Comparison of ENCODE assay signal across 9 mouse cellular contexts in the genomic region with DNA sequence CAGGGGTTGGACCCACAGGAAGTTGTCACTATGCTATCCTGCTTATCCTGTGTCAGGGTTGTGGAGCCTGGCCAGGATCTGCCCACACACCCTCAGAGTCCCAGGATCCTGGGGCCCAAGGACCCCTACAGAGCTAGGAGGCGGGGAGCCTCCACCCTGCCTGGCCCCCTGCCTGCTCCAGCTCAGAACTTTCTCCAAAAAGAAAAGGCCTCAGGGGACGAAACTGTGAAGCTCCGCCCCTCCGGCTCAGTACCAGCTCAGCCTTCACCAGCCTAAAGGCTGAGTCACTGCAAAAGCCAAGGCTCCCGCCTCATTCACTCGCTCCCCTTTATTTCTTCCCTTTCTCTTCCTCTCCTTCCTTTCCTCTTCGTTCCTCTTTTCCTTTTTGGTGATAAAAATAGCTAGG. TPM values are rescaled to one million over a fixed set of nuclear protein-coding genes. Genes with fewer than 3 reads are reported as not detected.
DNase-seq lines count a peak whose midpoint lies in the region; ATAC-seq and TF ChIP-seq lines count a peak whose summit lies in the region.
"Had no signal": no experiment of that assay in that cellular context is flagged by ENCODE, and none has a peak within 500 bp of the region (broad histone marks: within the 10 kb centered on the region; RNA-seq: fewer than 3 reads in every experiment).

No protein-coding gene starts in this region.

- TF ChIP-seq POLR2A in bone marrow, adult 2 months (IDR thresholded peaks at IDR 0.05; ENCODE audit: borderline replicate concordance, control insufficient read depth, low read depth, low read length): no peak; the same call in 1 of the 2 replicates

- no peak for DNase-seq in frontal cortex, postnatal 14 days (ENCODE audit: low spot score in 2 of 2)
- peak; percentile 71 for DNase-seq in gastrocnemius, postnatal 14 days
- DNase-seq in intestine, embryonic 14.5 days (ENCODE audit: low spot score): no peak
- DNase-seq in liver, postnatal 0 days: peak; percentile 58
- peak; percentile 76 for DNase-seq in ovary, postnatal 36 days (ENCODE audit: low spot score)
- no peak for DNase-seq in left cerebral cortex, adult 9 months (ENCODE audit: low spot score in 2 of 2)

- H3K36me3 ChIP-seq in intestine, embryonic 14.5 days (ENCODE audit: control insufficient read depth, insufficient read depth, low read length): no peaks in the 10 kb centered on the region
- no peaks in the 10 kb centered on the region for H3K36me3 ChIP-seq in liver, postnatal 0 days (replicated peaks; ENCODE audit: insufficient read depth, low read length)

- H3K4me1 ChIP-seq in bone marrow, adult 2 months (ENCODE audit: control insufficient read depth, insufficient read depth, low read length): peaks cover 2% of the 10 kb centered on the region; the same call in 1 of the 2 replicates
- peaks cover 41% of the 10 kb centered on the region for H3K4me1 ChIP-seq in intestine, embryonic 14.5 days (replicated peaks; ENCODE audit: control insufficient read depth, insufficient read depth, low read length)
- peaks cover 18% of the 10 kb centered on the region for H3K4me1 ChIP-seq in liver, postnatal 0 days (ENCODE audit: insufficient read depth)

- TF ChIP-seq CTCF in bone marrow, adult 2 months (IDR thresholded peaks at IDR 0.05; ENCODE audit: control insufficient read depth, insufficient read depth, low read length): no peak
- TF ChIP-seq CTCF in liver, postnatal 0 days (IDR thresholded peaks at IDR 0.05; ENCODE audit: low read depth): no peak

- intact Hi-C loops in gastrocnemius, postnatal 14 days (cut with DNase I; ENCODE audit: low total_unique reads): no loop called here

- ATAC-seq in frontal cortex, adult (ENCODE audit: low TSS enrichment): peak; percentile 64; the same call in 1 of the 2 replicates
- ATAC-seq in intestine, embryonic 14.5 days (replicated peaks; ENCODE audit: low FRiP score, low TSS enrichment, low read depth): no peak
- no peak for ATAC-seq in liver, postnatal 0 days

- H3K27ac ChIP-seq in bone marrow, adult 2 months (ENCODE audit: control insufficient read depth, insufficient read depth, low read depth, low read length, poor library complexity): peak overlapping the region; percentile 11; the same call in 1 of the 2 replicates
- H3K27ac ChIP-seq in intestine, embryonic 14.5 days (ENCODE audit: low read depth): peak overlapping the region; percentile 90
- peak overlapping the region; percentile 65; the same call in 1 of the 2 replicates for H3K27ac ChIP-seq in liver, postnatal 0 days (ENCODE audit: low read depth)
- H3K27ac ChIP-seq: liver, embryonic 14.5 days had no signal

- H3K27me3 ChIP-seq in intestine, embryonic 14.5 days (replicated peaks; ENCODE audit: control insufficient read depth, insufficient read depth, low read length): 0 out of 2 replicates have a peak, but pooled peaks cover under 1% of the 10 kb centered on the region
- H3K27me3 ChIP-seq in liver, postnatal 0 days (ENCODE audit: insufficient read depth, low read length): peaks cover 10% of the 10 kb centered on the region; the same call in 1 of the 2 replicates

- H3K4me2 ChIP-seq in intestine, embryonic 14.5 days (ENCODE audit: low read length): peak overlapping the region; percentile 22
- peak overlapping the region; percentile 11; the same call in 1 of the 2 replicates for H3K4me2 ChIP-seq in liver, postnatal 0 days (ENCODE audit: low read depth, low read length)

- WGBS in bone marrow, adult 2 months: 6% methylated on average over 7 of the region's 7 CpGs
- WGBS in intestine, embryonic 14.5 days: 14% methylated on average over 7 of the region's 7 CpGs
- 10% methylated on average over 7 of the region's 7 CpGs for WGBS in liver, postnatal 0 days (ENCODE audit: insufficient replicate concordance)

- no peaks in the 10 kb centered on the region for H3K9me3 ChIP-seq in intestine, embryonic 14.5 days (ENCODE audit: control insufficient read depth, low read length)
- no peaks in the 10 kb centered on the region for H3K9me3 ChIP-seq in liver, postnatal 0 days (ENCODE audit: low read length)

- H3K9ac ChIP-seq in intestine, embryonic 14.5 days (ENCODE audit: low read length): no peak overlapping the region
- 0 out of 2 replicates have a peak overlapping the region, but pooled peaks have one; percentile 18 for H3K9ac ChIP-seq in liver, postnatal 0 days (replicated peaks)
- H3K9ac ChIP-seq: liver, embryonic 14.5 days had no signal

- H3K4me3 ChIP-seq in bone marrow, adult 2 months (replicated peaks; ENCODE audit: control insufficient read depth, low read depth, low read length): no peak overlapping the region
- H3K4me3 ChIP-seq in intestine, embryonic 14.5 days (ENCODE audit: low read depth, low read length): no peak overlapping the region
- no peak overlapping the region for H3K4me3 ChIP-seq in liver, postnatal 0 days (ENCODE audit: low read depth, low read length)

- no peak for TF ChIP-seq EP300 in liver, postnatal 0 days (IDR thresholded peaks at IDR 0.05; ENCODE audit: low read depth)

RNA-seq across cellular contexts. Expression of a gene that starts 9.0 kb away (rescaled TPM):
- polyA plus RNA-seq in bone marrow, adult 2 months (2011; ENCODE audit: insufficient read depth, insufficient read length, low replicate concordance, missing spikeins): 21.8 and 36.9 TPM in 2 replicates
- 10 to 100 TPM; 17.1 to 18.9 TPM for total RNA-seq in gastrocnemius, postnatal 14 days (2021)
- polyA plus RNA-seq in intestine, embryonic 14.5 days (2014; fragmentation: Nextera tagmentation; extraction: Ambion mirVana): 21.6 and 24.3 TPM in 2 replicates
- polyA plus RNA-seq in liver, postnatal 0 days (2015; fragmentation: Nextera tagmentation; extraction: Ambion mirVana): 2.0 and 2.1 TPM in 2 replicates

Comparison
In these comparisons a context has a peak if more than half of its experiments do, and no peak if none do; other contexts are left out.
1. DNase-seq: peak in gastrocnemius, postnatal 14 days (single experiment), liver, postnatal 0 days (single experiment) and ovary, postnatal 36 days (single experiment); none in frontal cortex, postnatal 14 days (0 of 2), intestine, embryonic 14.5 days (single experiment) and left cerebral cortex, adult 9 months (0 of 2).
2. H3K27ac ChIP-seq: peak in every context shown above with its lines; median percentile 90 in intestine, embryonic 14.5 days; 65 in liver, postnatal 0 days; 11 in bone marrow, adult 2 months.